In the genomic region with DNA sequence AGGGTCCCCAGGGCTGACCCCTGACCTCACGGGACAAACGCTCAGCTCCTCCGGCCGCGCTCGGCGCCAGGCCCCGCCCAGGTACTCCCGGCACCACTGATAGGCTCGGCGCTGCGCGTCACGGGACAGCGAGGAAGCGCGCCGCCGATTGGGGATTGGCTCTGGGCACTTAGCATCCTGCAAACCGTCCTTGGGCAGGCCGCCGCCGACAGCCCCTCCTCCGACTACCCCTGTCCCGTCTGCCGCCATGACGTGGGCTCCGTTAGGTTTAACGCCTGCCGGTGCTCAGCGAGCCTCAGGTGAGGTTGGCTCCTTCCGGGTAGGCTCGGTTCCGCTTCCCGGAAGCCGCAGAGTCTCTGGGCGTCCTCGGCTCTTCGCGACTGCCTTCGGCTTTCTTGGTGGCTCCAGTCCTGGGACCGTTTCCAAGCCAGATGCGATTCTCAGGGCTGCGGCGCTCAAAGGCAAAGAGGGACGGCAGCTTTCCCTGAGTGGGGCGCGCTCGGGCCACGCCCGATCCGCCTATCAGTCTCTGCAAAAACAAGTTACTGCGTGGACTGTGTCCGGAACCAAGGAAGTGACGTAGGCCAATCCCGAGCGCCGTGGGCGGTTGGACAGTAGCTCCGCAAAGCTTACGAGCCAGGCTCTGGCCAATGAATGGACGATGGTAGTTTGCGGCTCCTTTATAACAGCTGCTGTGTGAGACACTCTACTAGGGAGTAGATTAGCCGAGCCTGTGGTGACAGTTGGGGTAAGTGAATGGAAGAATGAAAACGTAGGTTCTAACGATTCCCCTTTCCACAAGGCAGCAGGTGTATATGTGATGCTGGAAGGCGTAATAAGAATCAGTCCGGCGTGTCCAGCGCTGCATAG, we compare ENCODE assay signal across 8 mouse cellular contexts. TPM values are rescaled to one million over a fixed set of nuclear protein-coding genes. Genes with fewer than 3 reads are reported as not detected.
DNase-seq lines count a peak whose midpoint lies in the region; ATAC-seq and TF ChIP-seq lines count a peak whose summit lies in the region.

A gene (plus strand): TSS at position 238 of the 870 bp plus-strand sequence.
A gene (minus strand): TSS at position 345 of the 870 bp plus-strand sequence.
A gene (minus strand): TSS at position 557 of the 870 bp plus-strand sequence.

- TF ChIP-seq POLR2A in bone marrow, adult 2 months (IDR thresholded peaks at IDR 0.05; ENCODE audit: borderline replicate concordance, control insufficient read depth, low read depth, low read length) = peak; percentile 53
- TF ChIP-seq POLR2A in limb, embryonic 14.5 days (IDR thresholded peaks at IDR 0.05; ENCODE audit: borderline replicate concordance, extremely low read depth, insufficient read depth, insufficient read length) = 0 out of 2 replicates have a peak, but pooled peaks have one; percentile 33

- DNase-seq in 416B (ENCODE audit: low read depth) = peak; percentile 99
- peak; percentile 92 for DNase-seq in heart, adult 8-10 months (ENCODE audit: low spot score)
- peak; percentile 95 for DNase-seq in kidney, adult 9 months
- DNase-seq in limb, embryonic 14.5 days (ENCODE audit: low spot score) = peak; percentile 93
- DNase-seq in midbrain, postnatal 0 days (ENCODE audit: low spot score) = peak; percentile 99
- peak; percentile 82 to 87 for DNase-seq in spleen, postnatal 14 days (ENCODE audit: low spot score in 2 of 2)

- peak within 1 kb of the TSS; percentile 93 for H3K4me3 ChIP-seq in bone marrow, adult 2 months (replicated peaks; ENCODE audit: control insufficient read depth, low read depth, low read length)
- H3K4me3 ChIP-seq in embryonic facial prominence, embryonic 15.5 days (replicated peaks) = peak within 1 kb of the TSS; percentile 84
- peak within 1 kb of the TSS; percentile 68 for H3K4me3 ChIP-seq in limb, embryonic 14.5 days (replicated peaks; ENCODE audit: low read length)
- peak within 1 kb of the TSS; percentile 76 for H3K4me3 ChIP-seq in midbrain, postnatal 0 days (ENCODE audit: low read depth, low read length)

- H3K4me2 ChIP-seq in embryonic facial prominence, embryonic 15.5 days (replicated peaks) = peak within 1 kb of the TSS; percentile 86
- H3K4me2 ChIP-seq in limb, embryonic 14.5 days (replicated peaks; ENCODE audit: low read depth, low read length, severe bottlenecking) = peak within 1 kb of the TSS; percentile 92
- peak within 1 kb of the TSS; percentile 96 for H3K4me2 ChIP-seq in midbrain, postnatal 0 days (ENCODE audit: low read depth, low read length, poor library complexity, severe bottlenecking)

- peak; percentile 91 for ATAC-seq in embryonic facial prominence, embryonic 15.5 days (ENCODE audit: insufficient number of reproducible peaks, low FRiP score, low TSS enrichment, low read depth)
- peak; percentile 93 for ATAC-seq in limb, embryonic 14.5 days (ENCODE audit: low FRiP score, low read depth)
- peak; percentile 95 for ATAC-seq in midbrain, postnatal 0 days (ENCODE audit: low FRiP score)

- no peaks in the 10 kb centered on the region for H3K9me3 ChIP-seq in embryonic facial prominence, embryonic 15.5 days (replicated peaks)
- no peaks in the 10 kb centered on the region for H3K9me3 ChIP-seq in limb, embryonic 14.5 days (ENCODE audit: control insufficient read depth, low read length)
- no peaks in the 10 kb centered on the region for H3K9me3 ChIP-seq in midbrain, postnatal 0 days (ENCODE audit: low read length)

- peak within 1 kb of the TSS; percentile 99 for H3K27ac ChIP-seq in bone marrow, adult 2 months (ENCODE audit: control insufficient read depth, insufficient read depth, low read depth, low read length, poor library complexity)
- H3K27ac ChIP-seq in embryonic facial prominence, embryonic 15.5 days (replicated peaks) = peak within 1 kb of the TSS; percentile 98
- peak within 1 kb of the TSS; percentile 92 for H3K27ac ChIP-seq in limb, embryonic 14.5 days (replicated peaks; ENCODE audit: low read depth, low read length)
- H3K27ac ChIP-seq in midbrain, postnatal 0 days (ENCODE audit: low read depth, low read length) = peak within 1 kb of the TSS; percentile 93

- no peak for TF ChIP-seq CTCF in bone marrow, adult 2 months (IDR thresholded peaks at IDR 0.05; ENCODE audit: control insufficient read depth, insufficient read depth, low read length)
- no peak for TF ChIP-seq CTCF in midbrain, postnatal 0 days (IDR thresholded peaks at IDR 0.05)

- H3K4me1 ChIP-seq in bone marrow, adult 2 months (ENCODE audit: control insufficient read depth, insufficient read depth, low read length) = peaks cover 1% of the 10 kb centered on the region; the same call in 1 of the 2 replicates
- peaks cover 21% of the 10 kb centered on the region for H3K4me1 ChIP-seq in embryonic facial prominence, embryonic 15.5 days
- H3K4me1 ChIP-seq in limb, embryonic 14.5 days (ENCODE audit: control insufficient read depth, insufficient read depth, low read length) = peaks cover 6% of the 10 kb centered on the region
- 0 out of 2 replicates have a peak, but pooled peaks cover 2% of the 10 kb centered on the region for H3K4me1 ChIP-seq in midbrain, postnatal 0 days (ENCODE audit: insufficient read depth, low read length)

- no peaks in the 10 kb centered on the region for H3K27me3 ChIP-seq in embryonic facial prominence, embryonic 15.5 days
- H3K27me3 ChIP-seq in limb, embryonic 14.5 days (ENCODE audit: control insufficient read depth, insufficient read depth, low read length) = no peaks in the 10 kb centered on the region
- H3K27me3 ChIP-seq in midbrain, postnatal 0 days (ENCODE audit: insufficient read depth, low read length) = no peaks in the 10 kb centered on the region

- peak within 1 kb of the TSS; percentile 63 for H3K9ac ChIP-seq in embryonic facial prominence, embryonic 15.5 days
- peak within 1 kb of the TSS; percentile 72 for H3K9ac ChIP-seq in limb, embryonic 14.5 days (ENCODE audit: low read depth, low read length, severe bottlenecking)
- peak within 1 kb of the TSS; percentile 66 for H3K9ac ChIP-seq in midbrain, postnatal 0 days (replicated peaks; ENCODE audit: low read length, poor library complexity, severe bottlenecking)

- peaks cover 22% of the 10 kb centered on the region for H3K36me3 ChIP-seq in embryonic facial prominence, embryonic 15.5 days
- peaks cover 19% of the 10 kb centered on the region for H3K36me3 ChIP-seq in limb, embryonic 14.5 days (ENCODE audit: control insufficient read depth, insufficient read depth, low read length)
- H3K36me3 ChIP-seq in midbrain, postnatal 0 days (ENCODE audit: insufficient read depth, low read length) = peaks cover 24% of the 10 kb centered on the region

- under 1% methylated on average over 70 of the region's 70 CpGs for WGBS in bone marrow, adult 2 months
- under 1% methylated on average over 70 of the region's 70 CpGs for WGBS in embryonic facial prominence, embryonic 15.5 days
- under 1% methylated on average over 63 of the region's 70 CpGs for WGBS in limb, embryonic 14.5 days
- under 1% methylated on average over 63 of the region's 70 CpGs for WGBS in midbrain, postnatal 0 days

RNA-seq across cellular contexts. Expression of the first gene that starts in this region (rescaled TPM):
- polyA plus RNA-seq in bone marrow, adult 2 months (2011; ENCODE audit: insufficient read depth, insufficient read length, low replicate concordance, missing spikeins) = 1.5 TPM in 1 of 2 replicates, not detected in the other
- 4.8 TPM in 2 replicates for polyA plus RNA-seq in embryonic facial prominence, embryonic 15.5 days (2015; fragmentation: Nextera tagmentation; extraction: Ambion mirVana)
- total RNA-seq in heart, adult 8-10 months (2022) = 1 to 10 TPM; 1.4 to 4.1 (median 2.0) TPM
- 0.96 and 1.8 TPM in 2 replicates for polyA plus RNA-seq in limb, embryonic 14.5 days (2012; rRNA removed)
- polyA plus RNA-seq in limb, embryonic 14.5 days (2014; fragmentation: Nextera tagmentation; extraction: Ambion mirVana) = 1.4 and 2.4 TPM in 2 replicates
- total RNA-seq in midbrain, postnatal 0 days (2014; rRNA removed) = 0.66 and 1.2 TPM in 2 replicates
- polyA plus RNA-seq in midbrain, postnatal 0 days (2015; fragmentation: Nextera tagmentation; extraction: Ambion mirVana) = 2.1 and 3.9 TPM in 2 replicates

RNA-seq across cellular contexts. Expression of the second gene that starts in this region (rescaled TPM):
- polyA plus RNA-seq in bone marrow, adult 2 months (2011; ENCODE audit: insufficient read depth, insufficient read length, low replicate concordance, missing spikeins) = 1.9 and 5.4 TPM in 2 replicates
- polyA plus RNA-seq in embryonic facial prominence, embryonic 15.5 days (2015; fragmentation: Nextera tagmentation; extraction: Ambion mirVana) = not detected in 2 replicates
- total RNA-seq in heart, adult 8-10 months (2022) = 10 to 100 TPM in 2 of 4 experiments, 1 to 10 TPM in 2; 6.9 to 14.3 (median 10.7) TPM
- polyA plus RNA-seq in limb, embryonic 14.5 days (2012; rRNA removed) = 0.40 and 0.47 TPM in 2 replicates
- not detected in 2 replicates for polyA plus RNA-seq in limb, embryonic 14.5 days (2014; fragmentation: Nextera tagmentation; extraction: Ambion mirVana)
- 0.85 and 0.93 TPM in 2 replicates for total RNA-seq in midbrain, postnatal 0 days (2014; rRNA removed)
- not detected in 2 replicates for polyA plus RNA-seq in midbrain, postnatal 0 days (2015; fragmentation: Nextera tagmentation; extraction: Ambion mirVana)

RNA-seq across cellular contexts. Expression of the third gene that starts in this region (rescaled TPM):
- 62.9 and 126 TPM in 2 replicates for polyA plus RNA-seq in bone marrow, adult 2 months (2011; ENCODE audit: insufficient read depth, insufficient read length, low replicate concordance, missing spikeins)
- polyA plus RNA-seq in embryonic facial prominence, embryonic 15.5 days (2015; fragmentation: Nextera tagmentation; extraction: Ambion mirVana) = 56.4 and 59.6 TPM in 2 replicates
- total RNA-seq in heart, adult 8-10 months (2022) = 10 to 100 TPM; 46.7 to 59.6 (median 54.0) TPM
- 72.6 and 79.0 TPM in 2 replicates for polyA plus RNA-seq in limb, embryonic 14.5 days (2012; rRNA removed)
- polyA plus RNA-seq in limb, embryonic 14.5 days (2014; fragmentation: Nextera tagmentation; extraction: Ambion mirVana) = 45.6 and 46.9 TPM in 2 replicates
- total RNA-seq in midbrain, postnatal 0 days (2014; rRNA removed) = 65.3 and 66.2 TPM in 2 replicates
- 101 and 103 TPM in 2 replicates for polyA plus RNA-seq in midbrain, postnatal 0 days (2015; fragmentation: Nextera tagmentation; extraction: Ambion mirVana)

Comparison
In these comparisons a context has a peak if more than half of its experiments do, and no peak if none do; other contexts are left out.
1. Peak in every context shown above with its lines: DNase-seq, ATAC-seq, H3K4me3 ChIP-seq and H3K27ac ChIP-seq.